In genomic region chr9:100301613-100302012, GRCm38 (mm10) we compare ENCODE assay signal across 9 mouse cellular contexts.
DNase-seq lines count a peak whose midpoint lies in the region; ATAC-seq and TF ChIP-seq lines count a peak whose summit lies in the region.
"Had no signal": no experiment of that assay in that cellular context is flagged by ENCODE, and none has a peak within 500 bp of the region (broad histone marks: within the 10 kb centered on the region; RNA-seq: fewer than 3 reads in every experiment).

No protein-coding gene starts in this region.

- 60% methylated on average over 12 of the region's 12 CpGs for WGBS in lung, embryonic 14.5 days
- WGBS in olfactory bulb, adult 2 months = 30% methylated on average over 12 of the region's 12 CpGs

- no peak for ATAC-seq in frontal cortex, adult (ENCODE audit: low TSS enrichment)
- no peak for ATAC-seq in lung, embryonic 14.5 days (ENCODE audit: insufficient read depth)

- peak; percentile 57 for TF ChIP-seq CTCF in lung, embryonic 14.5 days (IDR thresholded peaks at IDR 0.05; ENCODE audit: low read depth)
- peak; percentile 69; the same call in 1 of the 2 replicates for TF ChIP-seq CTCF in olfactory bulb, adult 2 months (IDR thresholded peaks at IDR 0.05; ENCODE audit: insufficient read depth, low read depth, low read length)

- no peak for TF ChIP-seq POLR2A in olfactory bulb, adult 2 months (IDR thresholded peaks at IDR 0.05; ENCODE audit: insufficient read depth, low read depth, low read length)

- no peak overlapping the region for H3K9ac ChIP-seq in lung, embryonic 14.5 days
- H3K9ac ChIP-seq: liver, embryonic 13.5 days had no signal

- no peak overlapping the region for H3K4me2 ChIP-seq in lung, embryonic 14.5 days
- H3K4me2 ChIP-seq: liver, embryonic 13.5 days had no signal

- no peak overlapping the region for H3K27ac ChIP-seq in lung, embryonic 14.5 days (ENCODE audit: low read depth)
- H3K27ac ChIP-seq in olfactory bulb, adult 2 months (ENCODE audit: insufficient read depth, low read depth, low read length) = no peak overlapping the region
- H3K27ac ChIP-seq: liver, embryonic 13.5 days had no signal

- no peaks in the 10 kb centered on the region for H3K27me3 ChIP-seq in lung, embryonic 14.5 days (ENCODE audit: insufficient read depth, low read length)
- H3K27me3 ChIP-seq: liver, embryonic 13.5 days had no signal

- no peaks in the 10 kb centered on the region for H3K36me3 ChIP-seq in lung, embryonic 14.5 days (ENCODE audit: insufficient read depth)
- H3K36me3 ChIP-seq: liver, embryonic 13.5 days had no signal

- intact Hi-C loops in heart, postnatal 25 days (cut with DNase I) = no loop called here

- no peaks in the 10 kb centered on the region for H3K9me3 ChIP-seq in lung, embryonic 14.5 days (ENCODE audit: low read depth, low read length)
- H3K9me3 ChIP-seq: liver, embryonic 13.5 days had no signal

- no peaks in the 10 kb centered on the region for H3K4me1 ChIP-seq in lung, embryonic 14.5 days (ENCODE audit: insufficient read depth)
- H3K4me1 ChIP-seq in olfactory bulb, adult 2 months (ENCODE audit: control insufficient read depth, insufficient read depth, low read length) = no peaks in the 10 kb centered on the region
- H3K4me1 ChIP-seq: liver, embryonic 13.5 days had no signal

- peak; percentile 7 to 14 for DNase-seq in frontal cortex, postnatal 25 days (ENCODE audit: low spot score in 2 of 2)
- peak; percentile 21 for DNase-seq in lung, embryonic 14.5 days
- DNase-seq in lung, postnatal 25 days (ENCODE audit: low spot score) = no peak
- peak; percentile 11 to 15 for DNase-seq in cerebellum, postnatal 36 days
- no peak for DNase-seq in heart, postnatal 25 days (ENCODE audit: low spot score)
- no peak for DNase-seq in yolk sac, embryonic 10.5 days (ENCODE audit: low spot score)
- DNase-seq: liver, embryonic 13.5 days had no signal

- H3K4me3 ChIP-seq in lung, embryonic 14.5 days (ENCODE audit: low read depth, low read length) = no peak overlapping the region
- H3K4me3 ChIP-seq in olfactory bulb, adult 2 months (ENCODE audit: insufficient read depth, low read depth, low read length) = no peak overlapping the region
- H3K4me3 ChIP-seq: liver, embryonic 13.5 days had no signal

Comparison
In these comparisons a context has a peak if more than half of its experiments do, and no peak if none do; other contexts are left out.
1. DNase-seq: peak in frontal cortex, postnatal 25 days (2 of 2), lung, embryonic 14.5 days (single experiment) and cerebellum, postnatal 36 days (2 of 2); none in lung, postnatal 25 days (single experiment), heart, postnatal 25 days (single experiment) and yolk sac, embryonic 10.5 days (single experiment).